Comparison of ENCODE assay signal across 8 mouse cellular contexts in genomic region chr17:94735437-94735836, GRCm38 (mm10). TPM values are rescaled to one million over a fixed set of nuclear protein-coding genes. Genes with fewer than 3 reads are reported as not detected.
A peak's percentile ranks its signal among the peaks of the same experiment; 100 is the strongest.
DNase-seq lines count a peak whose midpoint lies in the region; ATAC-seq lines count a peak whose summit lies in the region.

No protein-coding gene starts in this region.

- no peak overlapping the region for H3K9ac ChIP-seq in hindbrain, embryonic 11.5 days (ENCODE audit: low read depth, low read length)
- no peak overlapping the region for H3K9ac ChIP-seq in hindbrain, embryonic 14.5 days

- H3K4me1 ChIP-seq in hindbrain, embryonic 11.5 days (replicated peaks; ENCODE audit: control insufficient read depth, insufficient read depth, low read length), result no peaks in the 10 kb centered on the region
- no peaks in the 10 kb centered on the region for H3K4me1 ChIP-seq in hindbrain, embryonic 10.5 days (replicated peaks)
- no peaks in the 10 kb centered on the region for H3K4me1 ChIP-seq in hindbrain, embryonic 14.5 days (replicated peaks; ENCODE audit: control insufficient read depth, insufficient read depth, low read length)

- no peak overlapping the region for H3K27ac ChIP-seq in hindbrain, embryonic 11.5 days (ENCODE audit: low read depth, low read length)
- H3K27ac ChIP-seq in hindbrain, embryonic 10.5 days, result no peak overlapping the region
- no peak overlapping the region for H3K27ac ChIP-seq in hindbrain, embryonic 14.5 days

- H3K4me2 ChIP-seq in hindbrain, embryonic 11.5 days (replicated peaks; ENCODE audit: low read depth, low read length), result no peak overlapping the region
- no peak overlapping the region for H3K4me2 ChIP-seq in hindbrain, embryonic 14.5 days (replicated peaks)

- H3K36me3 ChIP-seq in hindbrain, embryonic 11.5 days (ENCODE audit: control insufficient read depth, insufficient read depth, low read length), result no peaks in the 10 kb centered on the region
- H3K36me3 ChIP-seq in hindbrain, embryonic 10.5 days, result peaks cover 17% of the 10 kb centered on the region
- H3K36me3 ChIP-seq in hindbrain, embryonic 14.5 days (replicated peaks; ENCODE audit: control insufficient read depth, insufficient read depth), result peaks cover 50% of the 10 kb centered on the region

- ATAC-seq in hindbrain, embryonic 11.5 days (ENCODE audit: low FRiP score), result peak; percentile 58; the same call in 1 of the 2 replicates
- no peak for ATAC-seq in hindbrain, embryonic 14.5 days (ENCODE audit: low FRiP score)

- no peaks in the 10 kb centered on the region for H3K27me3 ChIP-seq in hindbrain, embryonic 11.5 days (ENCODE audit: control insufficient read depth, insufficient read depth, low read length)
- H3K27me3 ChIP-seq in hindbrain, embryonic 10.5 days (ENCODE audit: insufficient read depth, poor library complexity, severe bottlenecking), result no peaks in the 10 kb centered on the region
- H3K27me3 ChIP-seq in hindbrain, embryonic 14.5 days (ENCODE audit: control insufficient read depth, insufficient read depth, low read length), result no peaks in the 10 kb centered on the region

- H3K4me3 ChIP-seq in hindbrain, embryonic 11.5 days (ENCODE audit: low read depth, low read length), result no peak overlapping the region
- no peak overlapping the region for H3K4me3 ChIP-seq in hindbrain, embryonic 10.5 days
- H3K4me3 ChIP-seq in hindbrain, embryonic 14.5 days (replicated peaks; ENCODE audit: low read length), result no peak overlapping the region

- DNase-seq in hindbrain, embryonic 11.5 days (ENCODE audit: low spot score), result peak; percentile 33
- no peak for DNase-seq in hindbrain, embryonic 10.5 days (ENCODE audit: low spot score)
- peak; percentile 33 for DNase-seq in thymus, postnatal 4 days
- no peak for DNase-seq in thymus, postnatal 10 days (ENCODE audit: low spot score in 2 of 2)
- peak; percentile 77 for DNase-seq in hindbrain, embryonic 14.5 days (ENCODE audit: low spot score)
- no peak for DNase-seq in spleen, postnatal 4 days (ENCODE audit: low spot score in 2 of 2)
- DNase-seq in MN1 (ENCODE audit: low spot score), result no peak
- no peak for DNase-seq in lung, adult 18-20 months

- H3K9me3 ChIP-seq in hindbrain, embryonic 11.5 days (ENCODE audit: control insufficient read depth, low read length), result no peaks in the 10 kb centered on the region
- no peaks in the 10 kb centered on the region for H3K9me3 ChIP-seq in hindbrain, embryonic 10.5 days
- no peaks in the 10 kb centered on the region for H3K9me3 ChIP-seq in hindbrain, embryonic 14.5 days (ENCODE audit: control insufficient read depth, low read length)

- WGBS in hindbrain, embryonic 11.5 days, result 75% methylated on average over 4 of the region's 4 CpGs
- 67% methylated on average over 4 of the region's 4 CpGs for WGBS in hindbrain, embryonic 10.5 days
- 75% methylated on average over 4 of the region's 4 CpGs for WGBS in hindbrain, embryonic 14.5 days

RNA-seq across cellular contexts. Expression of gene Mettl4, which starts 14.4 kb away (rescaled TPM):
- 35.9 and 36.3 TPM in 2 replicates for polyA plus RNA-seq in hindbrain, embryonic 11.5 days (2014; fragmentation: Nextera tagmentation; extraction: Ambion mirVana)
- 23.9 and 24.6 TPM in 2 replicates for polyA plus RNA-seq in hindbrain, embryonic 10.5 days (2016; fragmentation: Nextera tagmentation; extraction: Ambion mirVana)
- 24.1 and 24.9 TPM in 2 replicates for polyA plus RNA-seq in hindbrain, embryonic 14.5 days (2014; fragmentation: Nextera tagmentation; extraction: Ambion mirVana)

Comparison
In these comparisons a context has a peak if more than half of its experiments do, and no peak if none do; other contexts are left out.
1. DNase-seq: peak in hindbrain, embryonic 11.5 days (single experiment), thymus, postnatal 4 days (single experiment) and hindbrain, embryonic 14.5 days (single experiment); none in hindbrain, embryonic 10.5 days (single experiment), thymus, postnatal 10 days (0 of 2), spleen, postnatal 4 days (0 of 2), MN1 (single experiment) and lung, adult 18-20 months (0 of 2).